Mouse (Mus musculus) Patski (cell line): ENCODE data around the gene AC140267.1. TPM values are rescaled to one million over a fixed set of nuclear protein-coding genes. Genes with fewer than 3 reads are reported as not detected.

Experiments used
- ATAC-seq: fragments of 100-300 bp; one replicate; pipeline ENCODE4 v1.8.0; 2021
- CTCF ChIA-PET: fragments of 350-600 bp; sonication (Branson Sonifier 250); formaldehyde crosslinking; loops from one replicate; lab custom pipeline; 2022; ENCODE audit warnings: inconsistent platforms; lab: Charles Lee
- POLR2A ChIA-PET: fragments of 350-600 bp; sonication (Branson Sonifier 250); formaldehyde crosslinking; loops from one replicate; lab custom pipeline; 2022; ENCODE audit warnings: antibody characterized with exemption, inconsistent platforms; lab: Charles Lee
- DNase-seq: peaks from one replicate; pipeline ENCODE4 v3.0.0-alpha.2; 2011; ENCODE audit warnings: low read depth, low spot score
- H3K27me3 ChIP-seq: fragments of 371-371 bp; one replicate; pipeline ENCODE4 v1.5.1; 2021
- CTCF ChIP-seq: fragments of 100-300 bp; IDR thresholded peaks from one replicate; pipeline ENCODE4 v1.5.1; 2021
- in situ Hi-C: fragments of 300-500 bp; cut with MboI; formaldehyde crosslinking; loops from 3 replicates; pipeline ENCODE4 v1.11.1; 2018; ENCODE audit warnings: low pct_unique_long_range_greater_than_20kb, mixed read lengths
- polyA plus RNA-seq: library from polyadenylated mRNA; unstranded; gene quantifications from one replicate; pipeline ENCODE4 v1.2.3, GENCODE M21; 2021

AC140267.1 gene
- not detected for polyA plus RNA-seq

DNA sequence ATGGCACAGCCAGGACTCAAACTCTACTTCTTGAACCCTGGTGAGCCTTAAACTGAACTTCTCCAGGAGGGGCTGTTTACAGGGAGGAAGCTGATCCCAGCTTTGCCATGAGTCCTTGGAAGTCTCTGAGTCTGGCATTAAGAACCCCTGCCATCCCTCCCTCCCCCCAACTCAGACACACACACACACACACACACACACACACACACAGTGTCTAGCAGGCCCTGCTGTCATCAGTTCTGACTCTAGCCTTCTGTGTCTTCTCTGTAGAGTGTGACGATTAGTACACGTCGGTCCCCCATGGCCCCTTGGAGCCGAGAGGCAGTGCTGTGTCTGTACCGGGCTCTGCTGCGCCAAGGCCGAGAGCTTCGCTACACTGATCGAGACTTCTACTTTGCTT lies at the start of gene AC140267.1:
Gene AC140267.1 (plus strand): TSS at position 301 of the 400 bp plus-strand sequence.
- ATAC-seq = no peak

DNA sequence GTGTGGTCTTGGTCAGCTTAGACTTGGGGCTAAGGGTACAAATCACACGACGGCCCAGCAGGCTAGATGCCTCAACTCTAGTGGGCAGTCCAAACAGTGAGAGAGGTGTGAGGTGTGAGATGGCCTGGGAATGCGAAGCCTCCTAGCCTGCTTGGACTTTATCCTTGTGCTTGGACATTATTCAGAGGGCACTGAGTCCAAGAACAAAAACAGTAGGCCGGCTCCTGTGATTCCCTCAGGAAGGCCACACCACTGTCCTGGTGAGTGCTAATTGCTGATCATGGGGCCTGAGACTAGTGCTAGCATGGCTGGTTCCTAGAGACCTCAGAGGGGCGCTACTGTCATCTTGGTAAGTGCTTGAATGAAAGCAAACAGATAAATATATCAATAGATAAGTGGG lies 46.7 kb upstream of the AC140267.1 start:
- no peaks in the 10 kb centered on the region for H3K27me3 ChIP-seq
- in situ Hi-C loops = no loop called here
- TF ChIP-seq CTCF = no peak
- ChIA-PET POLR2A (no interaction called here), CTCF (no interaction called here)
- ATAC-seq = no peak
- DNase-seq = no peak

More for the DNA sequence above, at the start of gene AC140267.1:
- in situ Hi-C loops = no loop called here
- TF ChIP-seq CTCF = no peak
- H3K27me3 ChIP-seq = no peaks in the 10 kb centered on the region
- ChIA-PET POLR2A (interaction anchor here (0.8 to 1.0 kb wide), 2 partner anchors 10 to 21 kb away, joined by 3 to 4 read pairs; no protein-coding TSS in a partner anchor), CTCF (interaction anchor here (0.8 kb wide), 1 partner anchor 10 kb away, joined by 4 read pairs; no protein-coding TSS in a partner anchor)
- no peak for DNase-seq

DNA sequence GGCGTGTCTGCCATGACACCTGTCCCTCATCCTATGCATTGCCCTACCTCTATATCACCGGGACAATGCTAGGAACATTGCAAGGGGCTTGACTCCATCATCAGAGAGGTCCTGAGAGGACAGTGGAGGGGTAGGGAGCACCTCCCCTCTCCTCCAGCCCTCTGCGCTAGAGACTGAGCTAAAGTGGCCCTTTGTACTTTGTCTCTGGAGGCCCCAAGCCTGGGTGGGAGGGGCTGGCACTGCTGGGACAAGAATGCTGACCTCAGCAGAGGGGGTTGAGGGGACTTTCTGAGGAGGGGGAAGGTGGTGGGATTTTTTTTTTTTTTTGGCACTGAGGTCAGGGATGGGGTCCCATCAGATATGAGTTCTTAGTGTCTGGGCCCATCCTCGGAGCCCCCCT lies 45.6 kb upstream of the AC140267.1 start:
- ATAC-seq = no peak
- no peak for TF ChIP-seq CTCF
- in situ Hi-C loops = no loop called here

DNA sequence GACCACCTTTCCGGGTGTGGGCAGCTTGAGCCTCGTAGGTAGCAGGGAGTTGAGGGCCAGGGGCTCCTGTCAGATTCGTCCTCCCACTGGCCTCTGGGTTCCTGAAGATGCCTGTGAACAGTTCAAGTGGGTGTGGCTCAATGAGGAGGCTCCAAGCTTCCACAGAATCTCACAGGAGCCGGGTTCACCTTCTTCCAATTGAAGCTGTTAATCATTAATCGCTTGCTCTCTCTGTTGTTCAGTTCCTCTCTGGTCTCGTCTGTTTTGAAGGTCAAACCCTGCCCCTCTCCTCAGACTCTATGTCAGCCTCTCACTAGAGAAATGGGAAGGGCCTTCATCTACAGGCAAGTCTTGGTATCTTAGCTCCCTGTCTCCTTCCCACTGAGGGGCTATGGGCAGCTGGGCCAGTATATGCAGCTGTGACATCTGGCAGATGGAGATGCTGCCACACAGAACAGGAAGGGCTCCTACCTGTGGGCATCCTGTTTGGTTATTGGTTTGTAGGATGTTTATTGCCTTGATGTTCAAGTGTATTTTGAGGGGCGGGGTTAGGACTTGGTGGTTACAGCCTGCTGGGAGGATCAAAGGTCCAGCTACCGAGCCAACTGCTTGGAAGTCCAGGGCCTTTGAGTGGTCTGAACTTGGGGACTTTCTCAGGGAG lies 43.9 kb upstream of the AC140267.1 start:
- CTCF ChIA-PET = interaction anchor here (1.7 kb wide), 1 partner anchor 13 kb away, joined by 5 read pairs; no protein-coding TSS in a partner anchor
- POLR2A ChIA-PET = interaction anchor here (0.7 kb wide), 1 partner anchor 47 kb away, joined by 5 read pairs; no protein-coding TSS in a partner anchor
- no peak for TF ChIP-seq CTCF
- no peaks in the 10 kb centered on the region for H3K27me3 ChIP-seq
- ATAC-seq = no peak
- in situ Hi-C loops = no loop called here
- DNase-seq = no peak

More for the DNA sequence above, 45.6 kb upstream of the AC140267.1 start:
- ChIA-PET CTCF (no interaction called here), POLR2A (no interaction called here)
- H3K27me3 ChIP-seq = no peaks in the 10 kb centered on the region
- DNase-seq = no peak

DNA sequence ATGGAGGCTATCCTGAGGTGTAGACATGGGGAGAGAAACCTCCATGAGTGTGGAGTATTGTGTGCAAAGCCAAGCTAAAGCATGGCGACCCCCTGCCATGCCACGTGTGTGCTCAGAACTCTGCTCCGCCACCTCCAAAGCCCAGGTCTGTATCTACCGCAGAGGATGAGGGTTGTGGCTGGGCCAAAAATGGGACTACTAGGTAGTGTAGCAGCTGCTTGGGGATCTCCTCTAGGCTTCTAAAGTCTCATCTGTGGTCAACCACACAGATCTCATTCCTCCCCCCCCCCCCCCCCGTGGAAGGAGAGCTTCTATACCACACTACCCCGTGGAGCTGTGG lies 43.4 kb upstream of the AC140267.1 start:
- ChIA-PET POLR2A (interaction anchor here (0.7 kb wide), 1 partner anchor 48 kb away, joined by 5 read pairs; no protein-coding TSS in a partner anchor), CTCF (interaction anchor here (1.7 kb wide), 1 partner anchor 12 kb away, joined by 5 read pairs; no protein-coding TSS in a partner anchor)
- DNase-seq (no peak), ATAC-seq (no peak)
- in situ Hi-C loops = no loop called here
- no peaks in the 10 kb centered on the region for H3K27me3 ChIP-seq
- no peak for TF ChIP-seq CTCF

DNA sequence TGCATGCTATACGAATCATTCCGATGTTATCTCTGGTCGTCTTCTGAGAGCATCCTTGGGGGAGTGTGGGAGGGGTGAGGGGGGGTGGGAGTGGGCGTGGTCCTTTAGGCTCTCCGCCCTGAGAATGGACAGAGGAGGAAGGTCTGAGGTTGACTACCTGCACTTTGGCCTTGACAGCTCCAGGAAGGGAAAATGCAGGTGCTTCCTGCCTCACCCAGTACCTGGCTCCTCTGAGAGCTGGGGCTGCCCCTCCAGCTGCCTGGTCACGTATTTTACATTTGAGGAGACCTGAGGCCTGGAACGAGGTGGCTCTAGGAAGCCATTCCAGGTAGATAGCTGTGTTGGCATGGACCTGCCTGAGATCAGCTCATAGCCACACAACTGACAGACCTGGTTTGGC lies 42.8 kb upstream of the AC140267.1 start:
- ATAC-seq (no peak), DNase-seq (no peak)
- in situ Hi-C loops = no loop called here
- H3K27me3 ChIP-seq = no peaks in the 10 kb centered on the region
- ChIA-PET CTCF (interaction anchor here (1.7 kb wide), 1 partner anchor 12 kb away, joined by 5 read pairs; no protein-coding TSS in a partner anchor), POLR2A (interaction anchor here (0.6 kb wide), 1 partner anchor 21 kb away, joined by 4 read pairs; no protein-coding TSS in a partner anchor)
- no peak for TF ChIP-seq CTCF

DNA sequence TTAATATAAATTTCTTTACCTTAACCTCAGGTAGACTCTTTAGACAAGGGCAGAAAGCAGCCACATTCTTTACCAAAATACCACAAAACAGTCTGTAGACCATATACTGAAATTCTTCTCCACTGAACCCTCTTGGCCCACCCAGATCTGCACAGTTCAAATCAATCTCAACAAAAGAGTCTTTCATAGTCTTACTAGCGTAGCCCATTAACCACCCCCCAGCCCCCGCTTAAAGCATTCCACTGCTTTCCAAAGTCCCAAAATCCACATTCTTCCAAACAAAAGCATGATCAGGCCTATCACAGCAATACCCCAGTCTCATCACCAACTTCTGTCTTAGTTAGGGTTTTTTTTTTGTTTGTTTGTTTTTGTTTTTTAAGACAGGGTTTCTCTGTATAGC lies 36.1 kb upstream of the AC140267.1 start:
- ChIA-PET POLR2A (no interaction called here), CTCF (no interaction called here)
- ATAC-seq = no peak
- no peaks in the 10 kb centered on the region for H3K27me3 ChIP-seq
- no peak for DNase-seq
- in situ Hi-C loops = no loop called here
- no peak for TF ChIP-seq CTCF

DNA sequence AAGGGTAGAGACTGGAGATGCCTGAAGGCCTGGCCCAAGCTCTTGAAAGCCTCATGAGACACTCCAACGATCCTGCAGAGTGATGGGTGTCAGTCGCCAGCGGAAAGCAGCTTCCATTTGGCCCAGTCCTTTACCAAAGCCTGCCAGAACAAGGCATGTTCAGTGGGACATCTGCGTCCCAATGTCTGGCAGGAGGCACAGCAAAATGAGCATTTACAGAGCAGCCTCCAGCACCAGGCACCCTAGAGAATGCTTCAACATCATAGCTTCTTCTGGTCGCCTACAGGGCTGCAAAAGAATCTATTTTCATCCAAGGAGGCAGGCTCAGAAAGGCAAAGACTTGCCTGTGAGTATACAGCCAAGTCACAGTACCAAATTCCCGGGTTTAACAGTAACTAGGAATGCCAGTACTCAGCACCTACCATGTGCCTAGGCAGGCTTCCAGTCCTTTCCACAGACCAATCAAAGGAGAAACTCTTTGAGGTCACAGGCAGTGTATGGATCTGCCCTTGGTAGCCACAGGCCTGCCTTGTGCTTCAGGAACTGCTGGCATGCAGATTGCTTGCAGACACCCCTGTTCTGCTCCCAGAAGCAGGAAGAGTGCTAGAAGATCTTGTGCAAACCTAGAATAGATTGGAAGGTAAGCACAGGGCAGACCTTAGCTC lies 33.4 kb upstream of the AC140267.1 start:
- ChIA-PET POLR2A (interaction anchor here (0.8 kb wide), 1 partner anchor 39 kb away, joined by 3 read pairs; no protein-coding TSS in a partner anchor), CTCF (interaction anchor here (0.9 kb wide), 1 partner anchor 14 kb away, joined by 4 read pairs; no protein-coding TSS in a partner anchor)
- DNase-seq (no peak), ATAC-seq (no peak)
- in situ Hi-C loops = no loop called here
- TF ChIP-seq CTCF = no peak
- no peaks in the 10 kb centered on the region for H3K27me3 ChIP-seq

DNA sequence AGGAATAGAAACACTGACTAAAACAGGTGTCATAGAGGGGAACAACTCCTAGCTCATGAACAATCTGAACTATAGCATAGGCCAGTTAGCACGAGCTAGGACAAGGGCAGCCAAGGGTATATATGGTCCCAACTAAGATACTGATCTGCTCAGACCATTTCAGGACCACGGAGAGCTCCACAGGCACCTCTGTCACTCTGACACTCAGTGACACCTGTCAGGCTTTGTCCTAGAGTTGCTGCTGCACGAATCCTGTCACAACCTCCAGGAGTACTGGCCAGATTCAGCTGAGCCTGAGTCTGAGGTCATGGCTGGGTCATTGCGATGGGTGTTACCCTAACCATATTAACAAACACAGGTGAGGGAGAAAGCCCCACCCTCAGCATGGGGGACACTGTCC lies 32.2 kb upstream of the AC140267.1 start:
- H3K27me3 ChIP-seq = no peaks in the 10 kb centered on the region
- DNase-seq (no peak), ATAC-seq (no peak)
- CTCF ChIA-PET = no interaction called here
- no peak for TF ChIP-seq CTCF
- POLR2A ChIA-PET = no interaction called here
- in situ Hi-C loops = no loop called here

DNA sequence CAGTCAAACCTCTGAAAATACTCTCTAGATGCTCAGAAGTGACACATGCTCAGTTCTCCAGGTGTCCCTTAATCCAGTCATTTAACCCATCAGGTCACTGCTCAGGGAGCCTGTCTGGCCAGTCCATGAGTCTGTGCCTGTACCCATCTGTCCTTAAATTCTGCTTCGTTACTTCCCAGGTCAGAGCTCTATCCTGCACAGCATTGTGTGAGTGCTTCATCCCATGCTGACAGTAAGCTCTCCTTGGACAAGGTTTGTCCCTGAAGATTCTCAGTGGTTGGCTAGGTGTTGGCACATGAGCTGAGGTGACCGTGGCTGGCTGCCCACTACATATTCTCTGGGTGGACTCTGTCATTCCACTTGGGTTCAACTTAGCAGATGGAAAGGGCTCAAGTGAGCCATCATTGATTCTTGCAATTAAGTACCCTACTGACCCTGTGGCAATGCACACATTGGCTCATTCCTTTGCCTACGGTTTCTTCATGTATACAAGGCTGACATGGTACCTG lies 29.5 kb upstream of the AC140267.1 start:
- in situ Hi-C loops = no loop called here
- DNase-seq (no peak), ATAC-seq (no peak)
- CTCF ChIA-PET = interaction anchor here (2.8 kb wide), 1 partner anchor 11 kb away, joined by 12 read pairs; no protein-coding TSS in a partner anchor
- POLR2A ChIA-PET = no interaction called here
- no peaks in the 10 kb centered on the region for H3K27me3 ChIP-seq
- TF ChIP-seq CTCF = no peak
